Mouse (Mus musculus) monocyte, adult 2 months (primary cell): ENCODE measurements around the gene Etfa.
A peak's percentile ranks its signal among the peaks of the same experiment; 100 is the strongest.

Experiments
- DNase-seq, 2 experiments: peaks; one replicate each; pipeline ENCODE4 v3.0.0; 2022; ENCODE audit warnings: low spot score in 2 of 2, low read depth in 1 of 2

The Etfa gene

GRCm38 (mm10) chr9:55512027-55512543 lies at the start of gene Etfa:
Etfa (minus strand) TSS chr9:55512243.
- DNase-seq = peak; percentile 88 to 89

DNA sequence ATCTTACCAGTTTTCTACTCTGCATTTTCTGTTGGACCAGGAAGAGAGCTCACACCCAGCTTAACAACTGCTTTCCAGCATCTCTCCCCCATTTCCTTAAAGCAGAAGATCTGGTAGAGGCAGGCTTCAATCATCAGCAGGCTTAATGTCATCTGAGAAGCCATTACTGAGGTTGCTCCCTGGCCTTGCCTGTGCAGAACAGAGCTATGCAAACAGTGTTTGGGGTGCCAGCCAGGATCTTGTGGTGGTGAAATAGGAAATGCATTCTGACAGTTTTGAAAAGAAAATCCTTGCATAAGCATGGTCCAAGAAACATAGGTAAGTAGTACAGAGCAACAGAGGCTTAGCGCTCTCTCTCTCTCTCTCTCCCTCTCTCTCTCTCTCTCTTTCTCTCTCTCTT lies 48.9 kb upstream of the Etfa start:
- no peak for DNase-seq

DNA sequence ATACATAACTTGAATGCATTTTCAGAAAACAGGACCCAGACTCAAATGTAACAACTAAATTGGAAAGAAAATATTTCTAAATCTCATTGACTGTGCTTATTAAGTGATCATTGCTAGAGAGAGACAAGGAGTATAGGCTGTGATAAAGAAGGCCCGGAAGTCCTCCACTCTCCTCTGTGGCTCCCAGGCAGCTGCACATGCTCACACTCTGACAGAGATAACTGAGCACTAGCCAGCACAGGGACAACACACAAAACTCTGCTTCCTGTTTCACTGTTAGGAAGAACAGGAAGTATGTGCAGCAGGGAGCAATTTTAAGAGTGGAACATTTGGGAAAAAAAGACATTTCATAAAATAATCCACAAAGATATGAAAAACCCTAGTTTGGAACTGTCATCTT lies 42.9 kb upstream of the Etfa start:
- DNase-seq = no peak

DNA sequence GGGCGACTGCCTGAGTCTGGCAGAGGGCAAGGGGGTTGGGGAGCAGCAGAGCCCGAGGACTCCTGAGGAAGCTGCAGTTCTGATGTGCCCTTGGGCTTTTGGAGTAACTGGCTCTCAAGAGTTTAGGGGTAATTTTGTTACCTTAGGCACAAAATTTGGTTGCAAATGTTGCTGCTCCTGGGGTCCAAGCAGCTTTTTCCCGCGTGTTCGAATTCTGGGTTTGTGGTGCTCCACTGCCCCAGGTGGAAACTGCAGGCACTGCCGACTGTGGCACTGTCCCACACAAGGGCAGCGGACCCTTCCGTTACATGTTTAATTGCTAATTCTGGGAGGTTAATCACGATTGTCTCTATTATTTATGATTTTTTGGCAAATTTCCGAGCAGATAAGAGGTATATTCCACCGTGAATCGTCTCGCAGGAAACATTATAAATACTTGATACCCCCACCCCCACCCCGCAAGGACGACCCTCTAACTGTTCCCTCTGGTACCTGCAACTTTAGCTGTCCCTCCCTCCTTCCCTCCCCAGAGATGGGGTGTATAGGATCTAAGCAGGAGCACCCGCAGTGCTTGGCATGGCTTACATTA lies 37.4 kb upstream of the Etfa start:
- DNase-seq = no peak

GRCm38 (mm10) chr9:55548871-55549270 lies 36.8 kb upstream of the Etfa start:
- no peak for DNase-seq

DNA sequence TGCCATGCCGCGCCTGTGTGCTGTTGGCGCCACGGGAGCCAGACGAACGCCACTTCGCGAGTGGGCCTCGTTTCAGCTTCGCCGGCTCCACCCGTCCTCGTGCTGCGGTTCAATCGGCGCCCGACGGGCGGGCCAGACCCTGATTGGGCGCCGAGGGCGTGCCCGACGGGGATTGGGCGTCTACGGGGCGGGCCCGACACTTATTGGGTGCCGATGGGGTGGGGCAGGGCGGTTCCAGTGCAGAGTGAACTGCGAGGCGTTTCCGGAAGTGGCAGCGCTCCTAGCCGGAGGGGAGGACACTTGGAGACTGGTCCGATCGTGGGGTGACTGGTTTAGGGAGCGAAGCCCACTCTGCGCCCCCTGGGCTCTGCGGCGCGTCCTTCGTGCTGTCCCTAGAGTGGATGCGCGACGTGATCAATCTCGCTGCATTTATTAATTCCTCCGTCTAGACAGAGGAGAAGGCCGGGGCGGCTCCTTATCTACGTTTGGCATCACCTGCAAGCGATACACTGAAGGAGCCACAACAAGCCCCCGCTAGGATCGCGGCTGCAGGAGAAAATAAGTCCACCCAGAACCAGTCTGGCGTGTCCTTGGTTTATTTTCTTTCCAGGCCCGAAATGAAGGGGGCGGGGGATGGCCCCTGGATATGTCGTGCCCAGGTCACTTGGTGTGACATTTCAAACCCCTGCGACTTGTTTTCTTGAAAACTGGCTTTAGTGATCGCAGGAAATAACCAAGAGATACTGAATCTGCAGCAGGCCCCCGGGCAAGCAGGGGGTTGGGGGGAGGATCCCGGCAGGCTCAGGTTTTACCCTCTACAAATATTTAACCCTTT lies 34.4 kb upstream of the Etfa start:
- DNase-seq = no peak

DNA sequence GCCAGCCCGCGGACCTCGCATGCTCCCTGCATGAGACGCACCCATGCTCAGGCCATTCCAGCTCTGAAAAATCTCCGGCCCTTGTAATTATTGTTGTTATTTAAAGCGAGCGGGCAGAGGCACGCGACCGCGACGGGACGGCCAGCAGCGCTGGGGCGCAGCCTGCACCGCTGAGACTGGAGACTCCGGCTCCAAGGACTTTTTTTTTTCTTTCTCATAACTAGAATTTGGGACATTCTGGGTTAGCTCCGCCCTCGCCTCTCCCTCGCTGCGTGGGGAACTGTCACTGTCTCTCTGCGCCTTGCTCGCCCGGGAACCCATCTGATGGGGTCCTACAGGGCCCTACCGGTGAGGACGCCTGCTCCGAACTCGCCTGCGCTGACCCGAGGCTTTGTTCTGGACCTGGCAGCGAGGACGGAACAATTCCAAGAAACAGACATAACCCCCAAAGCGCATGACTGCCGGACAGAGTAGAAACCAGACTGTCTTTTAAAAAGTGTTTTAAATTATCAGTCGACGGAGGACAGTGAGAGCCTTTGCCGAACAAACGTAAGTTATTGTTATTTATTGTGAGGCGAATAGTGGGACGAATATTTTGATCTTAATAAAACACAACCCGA lies 33.6 kb upstream of the Etfa start:
- no peak for DNase-seq

DNA sequence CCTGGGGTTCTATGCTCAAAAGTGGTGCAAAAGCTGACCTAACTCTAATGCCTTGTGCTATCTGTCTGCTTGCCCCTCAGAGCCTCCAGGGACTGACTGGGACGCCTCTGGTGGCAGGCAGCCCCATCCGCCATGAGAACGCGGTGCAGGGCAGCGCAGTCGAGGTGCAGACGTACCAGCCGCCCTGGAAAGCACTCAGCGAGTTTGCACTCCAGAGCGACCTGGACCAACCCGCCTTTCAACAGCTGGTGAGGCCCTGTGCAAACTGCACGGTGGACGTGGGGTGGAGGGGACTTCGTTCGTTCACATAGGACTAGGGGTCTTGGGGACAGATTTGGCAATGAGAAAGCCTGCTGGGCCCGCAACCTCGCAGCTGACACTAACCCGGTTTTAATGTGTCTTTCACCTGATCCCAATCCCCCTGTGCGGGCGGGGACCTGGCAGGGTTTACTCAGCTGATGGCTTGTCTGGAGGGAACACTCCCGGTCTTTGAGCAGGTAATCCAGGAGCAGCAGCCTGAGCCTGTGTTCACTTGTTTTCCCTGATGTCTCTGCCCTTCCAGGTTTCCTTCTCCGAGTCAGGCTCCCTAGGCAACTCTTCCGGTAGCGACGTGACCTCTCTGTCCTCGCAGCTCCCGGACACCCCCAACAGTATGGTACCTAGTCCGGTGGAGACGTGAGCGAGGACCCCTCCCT lies 33.0 kb upstream of the Etfa start:
- DNase-seq = no peak

GRCm38 (mm10) chr9:55543703-55544401 lies 31.8 kb upstream of the Etfa start:
- no peak for DNase-seq

- DNase-seq = no peak
Measured at GRCm38 (mm10) chr9:55543336-55543702, 31.3 kb upstream of the Etfa start.

GRCm38 (mm10) chr9:55542366-55543325 lies 30.6 kb upstream of the Etfa start:
- DNase-seq = no peak

GRCm38 (mm10) chr9:55541681-55542365 lies 29.8 kb upstream of the Etfa start:
- no peak for DNase-seq

- DNase-seq = no peak
Measured at GRCm38 (mm10) chr9:55540888-55541287, 28.8 kb upstream of the Etfa start.

GRCm38 (mm10) chr9:55540391-55540770 lies 28.3 kb upstream of the Etfa start:
- no peak for DNase-seq

DNA sequence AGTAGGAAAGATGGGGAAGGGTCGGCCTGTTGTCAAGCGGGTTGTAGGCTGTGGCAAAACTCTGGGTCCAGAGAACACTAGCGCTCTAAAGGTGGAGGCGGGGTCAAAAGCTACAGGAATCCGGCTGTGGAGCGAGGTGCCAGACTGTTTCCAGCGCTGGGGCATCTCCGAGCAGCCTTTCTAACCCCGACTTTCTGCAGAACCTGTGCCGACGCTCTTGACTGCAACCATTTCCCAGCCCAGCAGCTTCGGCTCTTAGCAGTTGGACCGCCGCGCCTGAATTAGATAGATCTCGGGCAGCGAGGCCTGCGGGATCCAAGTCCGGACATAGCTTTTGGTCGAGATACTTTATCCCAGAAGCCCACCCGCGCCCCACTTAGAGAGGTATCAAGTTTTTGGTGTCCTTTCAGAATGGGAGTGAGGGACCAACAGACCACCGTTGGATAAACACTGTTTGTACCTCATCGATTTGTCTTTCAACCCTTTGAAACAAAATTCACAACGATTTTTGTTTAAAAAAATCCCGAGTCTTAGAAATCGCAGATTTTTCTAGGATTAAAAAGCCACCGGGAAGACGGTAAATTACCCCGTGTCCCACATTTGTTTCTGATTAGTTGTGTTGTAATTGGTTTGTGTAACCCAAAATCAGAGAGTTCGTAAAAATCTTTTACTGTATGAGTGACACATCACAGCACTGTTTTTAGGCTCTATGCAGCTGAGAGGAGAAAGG lies 27.8 kb upstream of the Etfa start:
- no peak for DNase-seq

GRCm38 (mm10) chr9:55539006-55539405 lies 27.0 kb upstream of the Etfa start:
- DNase-seq = no peak

DNA sequence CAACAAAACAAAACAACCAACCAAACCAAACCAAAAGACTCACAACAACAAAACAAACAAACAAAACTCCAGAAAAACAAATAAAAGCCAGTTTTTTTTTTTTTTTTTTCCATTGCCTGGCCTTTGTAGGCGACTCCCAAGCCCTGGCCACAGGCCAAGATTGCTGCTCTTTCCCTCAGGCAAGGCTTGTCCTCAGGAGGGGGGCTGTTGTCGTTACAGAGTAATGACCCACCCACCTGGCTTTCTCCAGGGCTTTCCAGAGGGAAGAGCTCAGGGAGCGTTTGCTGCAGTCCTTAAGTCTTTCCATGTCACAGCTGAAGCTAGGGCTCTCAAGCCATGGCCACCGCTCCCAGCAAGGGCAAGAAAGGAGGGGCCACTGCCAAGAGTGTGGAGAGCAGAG lies 26.3 kb upstream of the Etfa start, which contains the start of gene Isl2:
Gene Isl2, plus strand, starts transcription at position 296 of the 400 bp plus-strand sequence.
- DNase-seq = no peak

- no peak for DNase-seq
Measured at GRCm38 (mm10) chr9:55535907-55536306, 23.9 kb upstream of the Etfa start.

- DNase-seq = no peak
Measured at GRCm38 (mm10) chr9:55525716-55526115, 13.7 kb upstream of the Etfa start.
